Mouse (Mus musculus) MEL (cell line): ENCODE data around the gene Bcl2a1d.
"Not testable (repeated sequence)": the region's sequence is repeated elsewhere in the genome, so short reads cannot be mapped to it uniquely, and the experiment has no call there.

Experiments used
- BHLHE40 ChIP-seq: IDR thresholded peaks from 2 replicates; pipeline ENCODE4 v1.6.1; 2012; ENCODE audit warnings: low read depth, mild to moderate bottlenecking, inconsistent platforms, low read length, improper control_type of control experiment, borderline replicate concordance
- CTCF ChIP-seq, 3 experiments: IDR thresholded peaks in 2 of 3; conservative IDR thresholded peaks in 1 of 3; 2 replicates each; pipeline ENCODE4 v1.5.1; 2011 to 2012; ENCODE audit warnings: low read length in 3 of 3, low read depth in 2 of 3, mild to moderate bottlenecking in 2 of 3, improper control_type of control experiment in 1 of 3, inconsistent platforms in 1 of 3, mixed read lengths in 1 of 3, moderate library complexity in 1 of 3; ENCODE audit not compliant: control insufficient read depth in 1 of 3, insufficient read depth in 1 of 3, poor library complexity in 1 of 3, severe bottlenecking in 1 of 3
- E2F4 ChIP-seq: IDR thresholded peaks from 2 replicates; pipeline ENCODE4 v1.6.1; 2011; ENCODE audit warnings: low read depth, low read length, improper control_type of control experiment, borderline replicate concordance
- EP300 ChIP-seq, 2 experiments: IDR thresholded peaks; 2 replicates each; pipeline ENCODE4 v1.6.1; 2011; ENCODE audit warnings: improper control_type of control experiment in 2 of 2, low read length in 2 of 2, low read depth in 1 of 2, mild to moderate bottlenecking in 1 of 2
- GABPA ChIP-seq: IDR thresholded peaks from 2 replicates; pipeline ENCODE4 v1.6.1; 2012; ENCODE audit warnings: low read depth, mild to moderate bottlenecking, inconsistent platforms, low read length, improper control_type of control experiment, moderate library complexity
- JUND ChIP-seq: IDR thresholded peaks from 2 replicates; pipeline ENCODE4 v1.6.1; 2011; ENCODE audit warnings: low read depth, mild to moderate bottlenecking, improper control_type of control experiment, low read length
- MAX ChIP-seq: IDR thresholded peaks from 2 replicates; pipeline ENCODE4 v1.6.1; 2011; ENCODE audit warnings: low read length, improper control_type of control experiment
- MEF2A ChIP-seq: IDR thresholded peaks from 2 replicates; pipeline ENCODE4 v1.6.1; 2014; ENCODE audit warnings: low read depth, mild to moderate bottlenecking, inconsistent platforms, low read length, improper control_type of control experiment; ENCODE audit not compliant: poor library complexity, insufficient replicate concordance, severe bottlenecking; ENCODE audit errors: extremely low read depth
- MXI1 ChIP-seq: IDR thresholded peaks from 2 replicates; pipeline ENCODE4 v1.6.1; 2011; ENCODE audit warnings: mild to moderate bottlenecking, low read depth, low read length, improper control_type of control experiment
- NELFE ChIP-seq: IDR thresholded peaks from 2 replicates; pipeline ENCODE4 v1.6.1; 2011; ENCODE audit warnings: low read depth, low read length, improper control_type of control experiment
- POLR2A ChIP-seq, 2 experiments: IDR thresholded peaks; 2 replicates each; pipeline ENCODE4 v1.6.1; 2011 to 2012; ENCODE audit warnings: low read length in 2 of 2, mild to moderate bottlenecking in 2 of 2, control low read depth in 1 of 2, improper control_type of control experiment in 1 of 2, low read depth in 1 of 2, moderate library complexity in 1 of 2; ENCODE audit not compliant: control insufficient read depth in 1 of 2, insufficient read depth in 1 of 2, poor library complexity in 1 of 2
- POLR2AphosphoS2 ChIP-seq: IDR thresholded peaks from 2 replicates; pipeline ENCODE4 v1.6.1; 2011; ENCODE audit warnings: low read length, improper control_type of control experiment
- TCF12 ChIP-seq: IDR thresholded peaks from 2 replicates; pipeline ENCODE4 v1.6.1; 2014; ENCODE audit warnings: low read depth, mild to moderate bottlenecking, inconsistent platforms, low read length, improper control_type of control experiment, moderate library complexity
- ZKSCAN1 ChIP-seq: IDR thresholded peaks from 2 replicates; pipeline ENCODE4 v1.6.1; 2012; ENCODE audit warnings: low read depth, mild to moderate bottlenecking, inconsistent platforms, low read length, improper control_type of control experiment, moderate library complexity

DNA sequence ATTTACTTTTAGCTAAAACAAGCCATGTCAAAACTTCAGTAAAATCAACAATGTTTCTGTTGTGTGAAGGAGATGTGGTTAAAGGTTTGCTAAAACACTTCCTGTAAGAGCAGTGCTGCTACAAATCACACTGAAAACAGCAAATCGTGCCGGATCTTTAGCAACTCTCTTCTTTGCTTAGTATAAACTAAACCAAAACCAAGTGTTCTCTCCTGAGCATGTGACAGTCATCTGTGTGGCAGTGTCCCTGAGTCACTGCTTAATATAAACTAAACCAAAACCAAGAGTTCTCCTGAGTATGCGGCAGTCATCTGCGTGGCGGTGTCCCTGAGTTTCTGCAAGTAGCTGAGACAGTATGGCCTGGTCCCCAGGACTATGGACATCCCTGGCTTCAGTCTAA is 21.9 kb downstream of the Bcl2a1d start:
- TF ChIP-seq MAX; MEF2A; E2F4; JUND; POLR2AphosphoS2; CTCF (IDR thresholded peaks at IDR 0.05 in 2 of 3, conservative IDR thresholded peaks at IDR 0.05 in 1 of 3; ENCODE audit: control insufficient read depth in 1 of 3, insufficient read depth in 1 of 3, low read depth in 2 of 3, low read length in 3 of 3, poor library complexity in 1 of 3, severe bottlenecking in 1 of 3); ZKSCAN1; EP300 (IDR thresholded peaks at IDR 0.05; ENCODE audit: low read depth in 1 of 2, low read length in 2 of 2); POLR2A (IDR thresholded peaks at IDR 0.05; ENCODE audit: control insufficient read depth in 1 of 2, insufficient read depth in 1 of 2, low read depth in 1 of 2, low read length in 2 of 2, poor library complexity in 1 of 2); MXI1; TCF12; NELFE; BHLHE40; GABPA: not testable (repeated sequence)
